Mouse (Mus musculus) MEL (cell line): ENCODE measurements around the gene 4833439L19Rik.

ENCODE experiments used
- CTCF ChIP-seq, 3 experiments: IDR thresholded peaks in 2 of 3; conservative IDR thresholded peaks in 1 of 3; 2 replicates each; pipeline ENCODE4 v1.5.1; 2011 to 2012; ENCODE audit warnings: low read length in 3 of 3, low read depth in 2 of 3, mild to moderate bottlenecking in 2 of 3, improper control_type of control experiment in 1 of 3, inconsistent platforms in 1 of 3, mixed read lengths in 1 of 3, moderate library complexity in 1 of 3; ENCODE audit not compliant: control insufficient read depth in 1 of 3, insufficient read depth in 1 of 3, poor library complexity in 1 of 3, severe bottlenecking in 1 of 3
- MAX ChIP-seq: IDR thresholded peaks from 2 replicates; pipeline ENCODE4 v1.6.1; 2011; ENCODE audit warnings: low read length, improper control_type of control experiment
- POLR2A ChIP-seq, 2 experiments: IDR thresholded peaks; 2 replicates each; pipeline ENCODE4 v1.6.1; 2011 to 2012; ENCODE audit warnings: low read length in 2 of 2, mild to moderate bottlenecking in 2 of 2, control low read depth in 1 of 2, improper control_type of control experiment in 1 of 2, low read depth in 1 of 2, moderate library complexity in 1 of 2; ENCODE audit not compliant: control insufficient read depth in 1 of 2, insufficient read depth in 1 of 2, poor library complexity in 1 of 2
- POLR2AphosphoS5 ChIP-seq: IDR thresholded peaks from 2 replicates; pipeline ENCODE4 v1.6.1; 2012; ENCODE audit warnings: low read depth, borderline replicate concordance, mild to moderate bottlenecking, inconsistent platforms, low read length, moderate library complexity, mixed read lengths
- SIN3A ChIP-seq: IDR thresholded peaks from 2 replicates; pipeline ENCODE4 v1.6.1; 2012; ENCODE audit warnings: low read length, improper control_type of control experiment, inconsistent platforms
- UBTF ChIP-seq: IDR thresholded peaks from 2 replicates; pipeline ENCODE4 v1.6.1; 2012; ENCODE audit warnings: low read depth, mild to moderate bottlenecking, inconsistent platforms, low read length, improper control_type of control experiment, moderate library complexity, borderline replicate concordance; ENCODE audit not compliant: insufficient read depth
- ZC3H11A ChIP-seq: IDR thresholded peaks from 2 replicates; pipeline ENCODE4 v1.6.1; 2012; ENCODE audit warnings: low read depth, mild to moderate bottlenecking, inconsistent platforms, low read length, improper control_type of control experiment

- TF ChIP-seq SIN3A = peak; percentile 84
- TF ChIP-seq CTCF (IDR thresholded peaks at IDR 0.05 in 2 of 3, conservative IDR thresholded peaks at IDR 0.05 in 1 of 3; ENCODE audit: control insufficient read depth in 1 of 3, insufficient read depth in 1 of 3, low read depth in 2 of 3, low read length in 3 of 3, poor library complexity in 1 of 3, severe bottlenecking in 1 of 3) = no peak
- TF ChIP-seq POLR2A (IDR thresholded peaks at IDR 0.05; ENCODE audit: control insufficient read depth in 1 of 2, insufficient read depth in 1 of 2, low read depth in 1 of 2, low read length in 2 of 2, poor library complexity in 1 of 2) = no peak
- peak; percentile 10; the same call in 1 of the 2 replicates for TF ChIP-seq ZC3H11A
- no peak for TF ChIP-seq UBTF
- 0 out of 2 replicates have a peak, but pooled peaks have one; percentile 36 for TF ChIP-seq MAX
- no peak for TF ChIP-seq POLR2AphosphoS5
Measured at GRCm38 (mm10) chr13:54501957-54502690, 63.1 kb downstream of the 4833439L19Rik start.
